Mouse (Mus musculus): ENCODE data around the gene Ticam1.

DNA sequence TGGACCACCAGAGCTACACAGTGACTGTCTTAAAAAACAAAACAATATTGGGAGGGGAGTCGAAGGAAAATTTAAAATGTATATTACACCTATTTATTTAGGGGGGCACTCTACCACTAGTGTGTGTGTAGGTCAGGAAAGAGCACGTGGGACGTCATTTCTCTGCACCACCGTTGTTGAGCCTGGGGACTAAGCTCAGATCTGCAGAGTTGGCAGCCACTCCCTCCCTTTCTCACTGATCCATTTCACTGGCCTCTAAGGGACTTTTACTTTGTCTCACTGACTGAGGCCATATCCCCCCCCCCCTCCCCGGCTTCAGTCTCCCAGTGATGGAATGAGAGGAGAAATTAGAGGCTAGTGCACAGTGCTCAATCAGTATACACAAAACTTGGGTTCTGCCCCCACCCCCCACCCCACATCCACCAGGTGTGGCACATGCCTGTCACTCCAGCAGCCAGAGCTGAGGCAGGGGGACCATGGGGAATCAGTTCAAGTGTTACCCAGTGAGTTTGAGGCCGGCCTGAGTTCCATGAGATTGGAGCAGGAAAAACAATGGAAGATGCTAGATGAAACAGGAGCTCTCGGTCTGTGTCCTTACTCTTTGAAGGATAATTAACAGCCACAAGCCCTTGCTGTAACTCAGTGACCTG, 15.4 kb upstream of the Ticam1 start:
- TF ChIP-seq CTCF (IDR thresholded peaks at IDR 0.05; ENCODE audit: extremely low read depth, insufficient read depth, low read length) (no peak), POLR2A (IDR thresholded peaks at IDR 0.05; ENCODE audit: extremely low read depth, insufficient read depth, low read length) (no peak)
